Mouse (Mus musculus) intestine, postnatal 0 days (tissue): ENCODE measurements around the gene Mrpl38. TPM values are rescaled to one million over a fixed set of nuclear protein-coding genes. Genes with fewer than 3 reads are reported as not detected.

Source experiments
- ATAC-seq: fragments of 200-750 bp; cut with Nextera tagmentation; 2 replicates; pipeline ENCODE4 v1.8.0; 2017; ENCODE audit warnings: mild to moderate bottlenecking, moderate TSS enrichment, moderate library complexity
- H3K27ac ChIP-seq: fragments of 300-500 bp; sonication (generic); 2 replicates; pipeline ENCODE4 v1.5.1; 2014; ENCODE audit warnings: mild to moderate bottlenecking, low read depth, low read length, moderate library complexity
- H3K27me3 ChIP-seq: fragments of 300-500 bp; sonication (generic); replicated peaks from 2 replicates; pipeline ENCODE4 v1.6.1; 2014; ENCODE audit warnings: low read length, mixed read lengths; ENCODE audit not compliant: control insufficient read depth, insufficient read depth
- H3K36me3 ChIP-seq: fragments of 300-500 bp; sonication (generic); 2 replicates; pipeline ENCODE4 v1.6.1; 2014; ENCODE audit warnings: mild to moderate bottlenecking, moderate library complexity; ENCODE audit not compliant: control insufficient read depth, insufficient read depth
- H3K4me1 ChIP-seq: fragments of 300-500 bp; sonication (generic); replicated peaks from 2 replicates; pipeline ENCODE4 v1.6.1; 2014; ENCODE audit warnings: antibody characterized with exemption, low read length, mixed read lengths; ENCODE audit not compliant: control insufficient read depth, insufficient read depth
- H3K4me2 ChIP-seq: fragments of 300-500 bp; sonication (generic); replicated peaks from 2 replicates; pipeline ENCODE4 v1.6.1; 2014; ENCODE audit warnings: low read depth, mild to moderate bottlenecking, moderate library complexity
- H3K4me3 ChIP-seq: fragments of 300-500 bp; sonication (generic); 2 replicates; pipeline ENCODE4 v1.5.1; 2014; ENCODE audit warnings: low read depth, low read length
- H3K9ac ChIP-seq: fragments of 300-500 bp; sonication (generic); 2 replicates; pipeline ENCODE4 v1.6.1; 2014; ENCODE audit warnings: mild to moderate bottlenecking, low read depth, low read length
- H3K9me3 ChIP-seq: fragments of 300-500 bp; sonication (generic); 2 replicates; pipeline ENCODE4 v1.6.1; 2016; ENCODE audit warnings: mixed run types; ENCODE audit not compliant: control insufficient read depth
- CTCF ChIP-seq: sonication (generic); IDR thresholded peaks from 2 replicates; pipeline ENCODE4 v1.5.1; 2016; ENCODE audit warnings: low read depth, mild to moderate bottlenecking, control low read depth, antibody characterized with exemption, moderate library complexity
- WGBS: fragments of 180-500 bp; shearing (Covaris S2); extraction: QIAGEN DNeasy Blood & Tissue Kit; methylation state at CpG from one replicate; pipeline ENCODE4 v1.1.7; 2014; 5-methylcytosine and 5-hydroxymethylcytosine counted together
- polyA plus RNA-seq: library from polyadenylated mRNA; unstranded; fragments of >200 nt; fragmentation: Nextera tagmentation; extraction: Ambion mirVana; gene quantifications from 2 replicates; pipeline ENCODE4 v1.2.1, GENCODE M21; 2015

Gene Mrpl38
- polyA plus RNA-seq, 1 experiment from 2014 or later = 35.6 TPM

DNA sequence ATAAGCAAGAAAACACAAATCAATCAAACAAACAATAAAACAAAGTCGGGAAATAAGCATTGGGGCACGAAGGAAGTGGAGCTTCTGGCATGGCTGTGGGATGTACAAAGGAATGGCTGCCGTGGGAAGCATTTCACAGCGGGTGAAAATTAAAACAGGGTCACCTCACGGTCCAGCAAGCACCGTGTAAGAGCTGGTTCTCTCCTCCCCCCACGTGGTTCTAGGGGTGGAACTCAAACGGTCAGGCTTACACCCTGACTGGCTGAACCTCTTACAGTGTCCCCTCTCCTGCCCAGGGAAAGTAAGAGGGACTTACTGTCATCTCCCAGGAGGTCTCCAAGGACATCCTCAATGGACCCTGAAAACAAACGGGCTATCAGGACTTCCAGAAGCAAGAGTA lies 24.3 kb upstream of the Mrpl38 start:
- H3K36me3 ChIP-seq = peaks cover 13% of the 10 kb centered on the region; the same call in 1 of the 2 replicates
- H3K9ac ChIP-seq = no peak overlapping the region
- H3K4me3 ChIP-seq = no peak overlapping the region
- no peak overlapping the region for H3K4me2 ChIP-seq
- ATAC-seq = no peak
- no peaks in the 10 kb centered on the region for H3K9me3 ChIP-seq
- no peak for TF ChIP-seq CTCF
- no peak overlapping the region for H3K27ac ChIP-seq
- WGBS = 54% methylated on average over 9 of the region's 9 CpGs
- no peaks in the 10 kb centered on the region for H3K27me3 ChIP-seq
- peaks cover 2% of the 10 kb centered on the region; the same call in 1 of the 2 replicates for H3K4me1 ChIP-seq

GRCm38 (mm10) chr11:116162146-116162545 lies 23.5 kb upstream of the Mrpl38 start:
- Histone ChIP-seq H3K4me3 (no peak overlapping the region), H3K36me3 (peaks cover 19% of the 10 kb centered on the region; the same call in 1 of the 2 replicates), H3K9ac (no peak overlapping the region), H3K9me3 (no peaks in the 10 kb centered on the region), H3K4me1 (0 out of 2 replicates have a peak, but pooled peaks cover 2% of the 10 kb centered on the region), H3K4me2 (no peak overlapping the region), H3K27me3 (no peaks in the 10 kb centered on the region), H3K27ac (no peak overlapping the region)
- WGBS = 61% methylated on average over 10 of the region's 10 CpGs
- TF ChIP-seq CTCF = no peak
- ATAC-seq = no peak

DNA sequence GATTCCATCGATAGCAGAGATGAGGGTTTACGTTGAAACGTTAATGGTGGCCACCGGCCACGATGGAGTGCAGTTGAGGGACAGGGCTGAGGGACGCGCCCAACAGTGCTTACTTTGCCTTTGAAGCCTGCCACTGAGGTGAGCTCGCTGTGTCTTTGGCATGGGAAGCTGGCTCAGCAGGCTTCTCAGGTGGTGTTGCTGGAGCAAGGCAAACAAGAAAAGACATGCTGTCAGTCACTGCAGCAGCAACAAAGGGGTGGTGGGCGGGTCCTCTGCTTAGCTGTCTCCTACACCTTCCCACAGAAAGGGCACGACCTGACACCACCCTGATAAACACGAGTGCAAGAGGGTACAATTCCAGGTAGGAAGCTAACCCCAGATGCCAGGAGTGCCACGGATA lies 22.6 kb upstream of the Mrpl38 start:
- peaks cover 23% of the 10 kb centered on the region; the same call in 1 of the 2 replicates for H3K36me3 ChIP-seq
- no peak overlapping the region for H3K4me2 ChIP-seq
- H3K9me3 ChIP-seq = no peaks in the 10 kb centered on the region
- H3K4me1 ChIP-seq = no peaks in the 10 kb centered on the region
- whole genome bisulfite sequencing = 47% methylated on average over 12 of the region's 12 CpGs
- no peak overlapping the region for H3K27ac ChIP-seq
- no peak for ATAC-seq
- no peak overlapping the region for H3K4me3 ChIP-seq
- TF ChIP-seq CTCF = no peak
- no peaks in the 10 kb centered on the region for H3K27me3 ChIP-seq
- H3K9ac ChIP-seq = no peak overlapping the region

- Histone ChIP-seq H3K4me1 (no peaks in the 10 kb centered on the region), H3K27ac (no peak overlapping the region), H3K9me3 (no peaks in the 10 kb centered on the region), H3K36me3 (peaks cover 86% of the 10 kb centered on the region), H3K9ac (no peak overlapping the region), H3K4me3 (no peak overlapping the region), H3K4me2 (no peak overlapping the region), H3K27me3 (no peaks in the 10 kb centered on the region)
- TF ChIP-seq CTCF = no peak
- ATAC-seq = no peak
- WGBS = 89% methylated on average over 2 of the region's 2 CpGs
These were observed 12.3 kb upstream of the Mrpl38 start for GRCm38 (mm10) chr11:116150960-116151359.

GRCm38 (mm10) chr11:116149341-116149740 lies 10.7 kb upstream of the Mrpl38 start:
- no peaks in the 10 kb centered on the region for H3K4me1 ChIP-seq
- H3K4me2 ChIP-seq = no peak overlapping the region
- 86% methylated on average over 6 of the region's 6 CpGs for WGBS
- no peak overlapping the region for H3K4me3 ChIP-seq
- no peak overlapping the region for H3K9ac ChIP-seq
- H3K27me3 ChIP-seq = no peaks in the 10 kb centered on the region
- no peak for ATAC-seq
- no peaks in the 10 kb centered on the region for H3K9me3 ChIP-seq
- H3K27ac ChIP-seq = no peak overlapping the region
- H3K36me3 ChIP-seq = peaks cover 87% of the 10 kb centered on the region
- TF ChIP-seq CTCF = no peak

- H3K27me3 ChIP-seq = no peaks in the 10 kb centered on the region
- H3K27ac ChIP-seq = no peak overlapping the region
- no peaks in the 10 kb centered on the region for H3K4me1 ChIP-seq
- ATAC-seq = no peak
- no peak overlapping the region for H3K9ac ChIP-seq
- H3K9me3 ChIP-seq = no peaks in the 10 kb centered on the region
- peaks cover 90% of the 10 kb centered on the region for H3K36me3 ChIP-seq
- no peak overlapping the region for H3K4me2 ChIP-seq
- H3K4me3 ChIP-seq = no peak overlapping the region
- no peak for TF ChIP-seq CTCF
- 67% methylated on average over 20 of the region's 20 CpGs for WGBS
These were observed 10.1 kb upstream of the Mrpl38 start for GRCm38 (mm10) chr11:116148761-116149221.
